Mouse (Mus musculus) embryonic fibroblast, embryonic 13.5 days (primary cell): ENCODE data around the gene Khdrbs1.

Experiments
- CTCF ChIP-seq: IDR thresholded peaks from 2 replicates; pipeline ENCODE4 v1.5.1; 2011; ENCODE audit warnings: mild to moderate bottlenecking, control low read depth, low read length, moderate library complexity, borderline replicate concordance; ENCODE audit not compliant: insufficient read depth
- POLR2A ChIP-seq: IDR thresholded peaks from 2 replicates; pipeline ENCODE4 v1.6.1; 2011; ENCODE audit warnings: low read depth, mild to moderate bottlenecking, control low read depth, low read length, moderate library complexity

DNA sequence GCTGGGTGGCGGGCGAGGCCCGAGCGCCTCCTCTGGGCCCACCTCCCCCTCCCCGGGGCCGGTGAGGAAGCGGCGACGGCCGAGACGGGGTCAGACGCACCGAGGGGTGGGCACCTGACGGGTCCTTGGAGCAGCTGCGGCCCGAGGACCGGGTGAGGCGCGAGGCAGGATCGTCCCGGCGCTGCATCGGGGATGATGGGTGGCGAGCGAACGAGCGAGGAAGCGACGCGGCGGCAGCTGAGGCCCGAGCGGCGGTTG, 200 bp downstream of the Khdrbs1 start:
- TF ChIP-seq CTCF: no peak
- TF ChIP-seq POLR2A: no peak
